Mouse (Mus musculus) myocyte (in vitro differentiated cells): ENCODE data around the gene Mbnl2. TPM values are rescaled to one million over a fixed set of nuclear protein-coding genes. Genes with fewer than 3 reads are reported as not detected.

Source experiments
- H3K27me3 ChIP-seq: one replicate; pipeline ENCODE4 v1.6.1; 2011; ENCODE audit not compliant: control insufficient read depth, insufficient read depth, insufficient read length
- H3K36me3 ChIP-seq: one replicate; pipeline ENCODE4 v1.6.1; 2011; ENCODE audit not compliant: control insufficient read depth, insufficient read depth
- H3K4me2 ChIP-seq: one replicate; pipeline ENCODE4 v1.6.1; 2011; ENCODE audit warnings: low read depth, control low read depth
- H3K4me3 ChIP-seq: one replicate; pipeline ENCODE4 v1.5.1; 2011; ENCODE audit warnings: mild to moderate bottlenecking, control low read depth, moderate library complexity
- H3K79me2 ChIP-seq: one replicate; pipeline ENCODE4 v1.6.1; 2011; ENCODE audit not compliant: control insufficient read depth, insufficient read depth
- H3ac ChIP-seq: one replicate; pipeline ENCODE4 v1.6.1; 2011; ENCODE audit not compliant: control insufficient read depth, insufficient read length
- CEBPB ChIP-seq: IDR thresholded peaks from 2 replicates; pipeline ENCODE4 v1.6.1; 2011; ENCODE audit warnings: mild to moderate bottlenecking, moderate library complexity; ENCODE audit not compliant: poor library complexity, insufficient read depth, severe bottlenecking
- E2F4 ChIP-seq: IDR thresholded peaks from one replicate; pipeline ENCODE4 v1.6.1; 2011; ENCODE audit warnings: mild to moderate bottlenecking, control low read depth, moderate library complexity; ENCODE audit not compliant: insufficient read depth
- MAX ChIP-seq: IDR thresholded peaks from one replicate; pipeline ENCODE4 v1.6.1; 2011; ENCODE audit warnings: low read depth, mild to moderate bottlenecking, control low read depth
- MYOD1 ChIP-seq, 3 experiments: IDR thresholded peaks; one replicate each; pipeline ENCODE4 v1.6.1; 2011; ENCODE audit warnings: control low read depth in 2 of 3, low read depth in 2 of 3, mild to moderate bottlenecking in 2 of 3, moderate library complexity in 1 of 3; ENCODE audit not compliant: insufficient read length in 2 of 3, control insufficient read depth in 1 of 3
- MYOG ChIP-seq, 3 experiments: IDR thresholded peaks; one replicate each; pipeline ENCODE4 v1.6.1; 2011; ENCODE audit warnings: control low read depth in 2 of 3, low read depth in 2 of 3, mild to moderate bottlenecking in 2 of 3; ENCODE audit not compliant: insufficient read length in 2 of 3, control insufficient read depth in 1 of 3, insufficient read depth in 1 of 3
- POLR2A ChIP-seq: IDR thresholded peaks from one replicate; pipeline ENCODE4 v1.6.1; 2011; ENCODE audit warnings: low read depth, mild to moderate bottlenecking, control low read depth, moderate library complexity; ENCODE audit not compliant: insufficient read length
- POLR2AphosphoS2 ChIP-seq: IDR thresholded peaks from one replicate; pipeline ENCODE4 v1.6.1; 2011; ENCODE audit warnings: low read depth, control low read depth; ENCODE audit not compliant: insufficient read length
- REST ChIP-seq: IDR thresholded peaks from one replicate; pipeline ENCODE4 v1.6.1; 2011; ENCODE audit warnings: mild to moderate bottlenecking, control low read depth, moderate library complexity; ENCODE audit not compliant: insufficient read depth, insufficient read length
- SRF ChIP-seq: IDR thresholded peaks from one replicate; pipeline ENCODE4 v1.6.1; 2011; ENCODE audit warnings: low read depth; ENCODE audit not compliant: control insufficient read depth, insufficient read length
- TCF12 ChIP-seq: IDR thresholded peaks from one replicate; pipeline ENCODE4 v1.6.1; 2011; ENCODE audit warnings: mild to moderate bottlenecking, control low read depth; ENCODE audit not compliant: poor library complexity, insufficient read depth, severe bottlenecking
- TCF3 ChIP-seq: IDR thresholded peaks from one replicate; pipeline ENCODE4 v1.6.1; 2011; ENCODE audit warnings: low read depth, control low read depth; ENCODE audit not compliant: insufficient read length
- USF1 ChIP-seq: IDR thresholded peaks from one replicate; pipeline ENCODE4 v1.6.1; 2011; ENCODE audit warnings: low read depth, mild to moderate bottlenecking, control low read depth, moderate library complexity
- polyA plus RNA-seq: library from polyadenylated mRNA; unstranded; fragments of >200 nt; fragmentation: generic; extraction: Trizol; gene quantifications from one replicate; pipeline ENCODE4 v1.2.1, GENCODE M21; 2012; ENCODE audit warnings: missing spikeins

Gene Mbnl2
- polyA plus RNA-seq, 1 experiment: 38.5 TPM

- Histone ChIP-seq H3K4me3 (no peak overlapping the region), H3K4me2 (no peak overlapping the region)
- TF ChIP-seq CEBPB (no peak), MYOD1 (IDR thresholded peaks at IDR 0.05; ENCODE audit: control insufficient read depth in 1 of 3, insufficient read length in 2 of 3, low read depth in 2 of 3) (no peak), TCF3 (no peak), SRF (no peak), REST (no peak), E2F4 (no peak), USF1 (no peak), MYOG (IDR thresholded peaks at IDR 0.05; ENCODE audit: control insufficient read depth in 1 of 3, insufficient read depth in 1 of 3, insufficient read length in 2 of 3, low read depth in 2 of 3) (no peak), POLR2A (no peak), MAX (no peak), TCF12 (no peak), POLR2AphosphoS2 (no peak)
Observed at GRCm38 (mm10) chr14:120273766-120274165, 1.7 kb upstream of the Mbnl2 start.

GRCm38 (mm10) chr14:120274746-120275145 is 723 bp upstream of the Mbnl2 start:
- Histone ChIP-seq H3K4me2 (peak overlapping the region; percentile 97), H3K27me3 (no peaks in the 10 kb centered on the region), H3K36me3 (no peaks in the 10 kb centered on the region), H3K4me3 (peak overlapping the region; percentile 85), H3K79me2 (peaks cover 42% of the 10 kb centered on the region), H3ac (no peak overlapping the region)
- TF ChIP-seq E2F4 (no peak), TCF12 (no peak)

More at GRCm38 (mm10) chr14:120273766-120274165, 1.7 kb upstream of the Mbnl2 start:
- Histone ChIP-seq H3K79me2 (peaks cover 32% of the 10 kb centered on the region), H3ac (no peak overlapping the region), H3K36me3 (no peaks in the 10 kb centered on the region), H3K27me3 (no peaks in the 10 kb centered on the region)

- TF ChIP-seq MYOG (IDR thresholded peaks at IDR 0.05; ENCODE audit: control insufficient read depth in 1 of 3, insufficient read depth in 1 of 3, insufficient read length in 2 of 3, low read depth in 2 of 3): no peak
- no peak for TF ChIP-seq TCF3
- TF ChIP-seq REST: no peak
- no peak for TF ChIP-seq USF1
- TF ChIP-seq MAX: no peak
- no peak for TF ChIP-seq TCF12
- TF ChIP-seq MYOD1 (IDR thresholded peaks at IDR 0.05; ENCODE audit: control insufficient read depth in 1 of 3, insufficient read length in 2 of 3, low read depth in 2 of 3): no peak
- TF ChIP-seq SRF: no peak
- Histone ChIP-seq H3ac (peak overlapping the region; percentile 48), H3K27me3 (no peaks in the 10 kb centered on the region), H3K36me3 (no peaks in the 10 kb centered on the region), H3K79me2 (peaks cover 60% of the 10 kb centered on the region), H3K4me3 (peak overlapping the region; percentile 85), H3K4me2 (peak overlapping the region; percentile 95)
Observed at GRCm38 (mm10) chr14:120276343-120277080, 1.0 kb downstream of the Mbnl2 start.

GRCm38 (mm10) chr14:120277081-120277656 is 1.7 kb downstream of the Mbnl2 start:
- H3K4me3 ChIP-seq: peak overlapping the region; percentile 85
- H3ac ChIP-seq: peak overlapping the region; percentile 48
- H3K79me2 ChIP-seq: peaks cover 66% of the 10 kb centered on the region
- H3K27me3 ChIP-seq: no peaks in the 10 kb centered on the region
- H3K4me2 ChIP-seq: peak overlapping the region; percentile 95
- TF ChIP-seq TCF3: no peak
- TF ChIP-seq REST: no peak
- no peak for TF ChIP-seq MAX
- TF ChIP-seq SRF: no peak
- TF ChIP-seq MYOD1 (IDR thresholded peaks at IDR 0.05; ENCODE audit: control insufficient read depth in 1 of 3, insufficient read length in 2 of 3, low read depth in 2 of 3): no peak
- no peak for TF ChIP-seq TCF12
- no peak for TF ChIP-seq CEBPB
- TF ChIP-seq POLR2A: no peak
- no peaks in the 10 kb centered on the region for H3K36me3 ChIP-seq

- H3K27me3 ChIP-seq: no peaks in the 10 kb centered on the region
- H3K36me3 ChIP-seq: no peaks in the 10 kb centered on the region
- TF ChIP-seq E2F4 (no peak), SRF (no peak), TCF3 (no peak), TCF12 (no peak)
- peak overlapping the region; percentile 85 for H3K4me3 ChIP-seq
- peak overlapping the region; percentile 95 for H3K4me2 ChIP-seq
- peak overlapping the region; percentile 48 for H3ac ChIP-seq
- peaks cover 80% of the 10 kb centered on the region for H3K79me2 ChIP-seq
Observed at GRCm38 (mm10) chr14:120278290-120279244, 3.1 kb downstream of the Mbnl2 start.
